ENCODE assay signal across 12 mouse cellular contexts in the genomic region with DNA sequence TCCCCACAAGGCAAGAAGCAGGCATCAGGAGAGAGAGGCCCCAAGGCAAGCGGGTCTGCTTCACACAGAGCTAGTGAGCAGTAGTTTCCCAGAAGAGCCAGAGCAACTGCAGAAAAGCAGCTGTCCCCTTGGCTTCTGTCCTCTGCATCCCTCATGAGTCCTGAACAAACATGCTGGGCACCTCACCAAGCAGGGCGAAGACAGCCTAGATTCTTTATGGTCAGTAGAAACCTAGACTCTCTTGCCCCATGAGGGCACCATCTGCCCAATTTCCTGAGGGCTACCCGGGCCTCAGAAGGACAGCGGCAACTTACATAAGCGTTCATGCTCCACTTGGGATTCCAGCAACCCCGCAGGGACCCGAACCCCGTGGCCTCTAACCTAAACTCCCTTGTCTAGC. TPM values are rescaled to one million over a fixed set of nuclear protein-coding genes. Genes with fewer than 3 reads are reported as not detected.
DNase-seq lines count a peak whose midpoint lies in the region; ATAC-seq and TF ChIP-seq lines count a peak whose summit lies in the region.
"Had no signal": no experiment of that assay in that cellular context is flagged by ENCODE, and none has a peak within 500 bp of the region (broad histone marks: within the 10 kb centered on the region; RNA-seq: fewer than 3 reads in every experiment).

No protein-coding gene starts in this region.

- H3K4me2 ChIP-seq in liver, postnatal 0 days (ENCODE audit: low read depth, low read length), result no peak overlapping the region
- H3K4me2 ChIP-seq: liver, embryonic 11.5 days; neural tube, embryonic 13.5 days had no signal

- H3K4me3 ChIP-seq in layer of hippocampus, adult 2 months, result no peak overlapping the region
- H3K4me3 ChIP-seq in gastrocnemius, adult 2 months, result peak overlapping the region; percentile 58
- H3K4me3 ChIP-seq in small intestine, adult 2 months (ENCODE audit: low read depth, low read length), result no peak overlapping the region
- no peak overlapping the region for H3K4me3 ChIP-seq in liver, postnatal 0 days (ENCODE audit: low read depth, low read length)
- H3K4me3 ChIP-seq: neural tube, embryonic 13.5 days had no signal

- peak overlapping the region; percentile 28; the same call in 1 of the 2 replicates for H3K27ac ChIP-seq in layer of hippocampus, adult 2 months
- peak overlapping the region; percentile 76 for H3K27ac ChIP-seq in gastrocnemius, adult 2 months
- H3K27ac ChIP-seq in small intestine, adult 2 months (ENCODE audit: insufficient read depth, low read depth, low read length), result peak overlapping the region; percentile 21; the same call in 1 of the 2 replicates
- H3K27ac ChIP-seq in liver, postnatal 0 days (ENCODE audit: low read depth), result no peak overlapping the region
- H3K27ac ChIP-seq: neural tube, embryonic 13.5 days had no signal

- H3K36me3 ChIP-seq in small intestine, adult 2 months (ENCODE audit: control insufficient read depth, insufficient read depth, low read length), result no peaks in the 10 kb centered on the region
- H3K36me3 ChIP-seq in liver, postnatal 0 days (replicated peaks; ENCODE audit: insufficient read depth, low read length), result no peaks in the 10 kb centered on the region
- H3K36me3 ChIP-seq: G1E; neural tube, embryonic 13.5 days had no signal

- no peak for DNase-seq in layer of hippocampus, adult 2 months (ENCODE audit: low spot score in 2 of 2)
- no peak for DNase-seq in layer of hippocampus, adult 9-11 months
- peak; percentile 47 for DNase-seq in cerebellum, adult 8-10 months
- peak; percentile 78 for DNase-seq in gastrocnemius, adult 2 months
- no peak for DNase-seq in liver, postnatal 0 days
- DNase-seq: thymus, postnatal 14 days had no signal

- no peak for TF ChIP-seq POLR2A in small intestine, adult 2 months (IDR thresholded peaks at IDR 0.05; ENCODE audit: low read depth, low read length)

- no peaks in the 10 kb centered on the region for H3K4me1 ChIP-seq in small intestine, adult 2 months (ENCODE audit: control insufficient read depth, insufficient read depth, insufficient read length, low read length)
- H3K4me1 ChIP-seq in liver, postnatal 0 days (ENCODE audit: insufficient read depth), result no peaks in the 10 kb centered on the region; the same call in 1 of the 2 replicates

- H3K9me3 ChIP-seq in liver, postnatal 0 days (ENCODE audit: low read length), result no peaks in the 10 kb centered on the region
- H3K9me3 ChIP-seq: G1E; neural tube, embryonic 13.5 days had no signal

- no peak for TF ChIP-seq EP300 in liver, postnatal 0 days (IDR thresholded peaks at IDR 0.05; ENCODE audit: low read depth)

- intact Hi-C loops in gastrocnemius, adult 2 months (cut with DNase I), result loop anchor here (2.0 kb wide), 1 partner anchor 36 kb away; no protein-coding TSS in a partner anchor

- ATAC-seq in erythroid progenitor cell, adult 5-6 weeks (replicated peaks; ENCODE audit: low FRiP score, poor library complexity, severe bottlenecking), result no peak
- ATAC-seq in liver, postnatal 0 days, result no peak

- WGBS in small intestine, adult 2 months, result 72% methylated on average over 8 of the region's 8 CpGs
- WGBS in liver, postnatal 0 days (ENCODE audit: insufficient replicate concordance), result 71% methylated on average over 8 of the region's 8 CpGs

- no peaks in the 10 kb centered on the region for H3K27me3 ChIP-seq in small intestine, adult 2 months (ENCODE audit: control insufficient read depth, insufficient read depth, low read length)
- H3K27me3 ChIP-seq in liver, postnatal 0 days (ENCODE audit: insufficient read depth, low read length), result no peaks in the 10 kb centered on the region
- H3K27me3 ChIP-seq: neural tube, embryonic 13.5 days had no signal

- no peak overlapping the region for H3K9ac ChIP-seq in liver, postnatal 0 days (replicated peaks)
- H3K9ac ChIP-seq: neural tube, embryonic 13.5 days had no signal

- no peak for TF ChIP-seq CTCF in layer of hippocampus, adult 2 months (conservative IDR thresholded peaks at IDR 0.05)
- TF ChIP-seq CTCF in gastrocnemius, adult 2 months (IDR thresholded peaks at IDR 0.05), result peak; percentile 39
- TF ChIP-seq CTCF in small intestine, adult 2 months (IDR thresholded peaks at IDR 0.05; ENCODE audit: extremely low read depth, insufficient read length, insufficient replicate concordance, low read depth, low read length), result no peak
- TF ChIP-seq CTCF in liver, postnatal 0 days (IDR thresholded peaks at IDR 0.05; ENCODE audit: low read depth), result no peak

RNA-seq across cellular contexts. Expression of a gene that starts 20.3 kb away (rescaled TPM):
- 10 to 100 TPM; 15.2 to 16.3 TPM for total RNA-seq in layer of hippocampus, adult 2 months (2021)
- 1 to 10 TPM; 4.0 to 7.2 TPM for total RNA-seq in gastrocnemius, adult 2 months (2021)
- polyA plus RNA-seq in small intestine, adult 2 months (2012; rRNA removed), result 3.0 and 3.2 TPM in 2 replicates
- not detected in 2 replicates for total RNA-seq in erythroid progenitor cell, adult 5-6 weeks (2015; ENCODE audit: low replicate concordance)
- 0.39 TPM in 1 of 2 replicates, not detected in the other for total RNA-seq in erythroid progenitor cell, adult 5-6 weeks (2017; ENCODE audit: low replicate concordance)
- 3.7 and 3.8 TPM in 2 replicates for polyA plus RNA-seq in liver, postnatal 0 days (2015; fragmentation: Nextera tagmentation; extraction: Ambion mirVana)
- total RNA-seq: G1E; megakaryocyte progenitor cell, adult 5-6 weeks had no signal

RNA-seq across cellular contexts. Expression of a gene that starts 54.8 kb away (rescaled TPM):
- total RNA-seq in layer of hippocampus, adult 2 months (2021), result under 1 TPM; 0.23 to 0.27 TPM
- total RNA-seq in gastrocnemius, adult 2 months (2021), result under 1 TPM in 1 of 2 experiments, not detected in 1; 0.15 TPM
- polyA plus RNA-seq in small intestine, adult 2 months (2012; rRNA removed), result 0.13 TPM in 1 of 2 replicates, not detected in the other
- not detected in 2 replicates for total RNA-seq in erythroid progenitor cell, adult 5-6 weeks (2015; ENCODE audit: low replicate concordance)
- total RNA-seq in erythroid progenitor cell, adult 5-6 weeks (2017; ENCODE audit: low replicate concordance), result not detected in 2 replicates
- 0.08 and 0.19 TPM in 2 replicates for polyA plus RNA-seq in liver, postnatal 0 days (2015; fragmentation: Nextera tagmentation; extraction: Ambion mirVana)
- total RNA-seq: G1E; megakaryocyte progenitor cell, adult 5-6 weeks had no signal
- polyA plus RNA-seq: G1E; neural tube, embryonic 13.5 days had no signal

Comparison
In these comparisons a context has a peak if more than half of its experiments do, and no peak if none do; other contexts are left out.
1. DNase-seq: peak in cerebellum, adult 8-10 months (single experiment) and gastrocnemius, adult 2 months (single experiment); none in layer of hippocampus, adult 2 months (0 of 2), layer of hippocampus, adult 9-11 months (single experiment) and liver, postnatal 0 days (single experiment).